Mouse (Mus musculus) embryo, embryonic 9.5 days (tissue): ENCODE measurements around the gene Snx32.
A peak's percentile ranks its signal among the peaks of the same experiment; 100 is the strongest.

Experiments
- DNase-seq: peaks from one replicate; pipeline ENCODE4 v3.0.0-alpha.2; 2017; ENCODE audit errors: extremely low spot score

Gene Snx32

GRCm38 (mm10) chr19:5457746-5458442, 52.4 kb downstream of the Snx32 start, which contains the start of gene Ccdc85b:
Gene Ccdc85b, minus strand, starts transcription at chr19:5457894.
- DNase-seq = no peak

GRCm38 (mm10) chr19:5456922-5457745, 53.2 kb downstream of the Snx32 start:
- DNase-seq = peak; percentile 94

- DNase-seq = peak; percentile 29
Measured at GRCm38 (mm10) chr19:5456241-5456921, 54.0 kb downstream of the Snx32 start.

- DNase-seq = no peak
Measured at GRCm38 (mm10) chr19:5455568-5455967, 54.8 kb downstream of the Snx32 start.

GRCm38 (mm10) chr19:5455037-5455436, 55.3 kb downstream of the Snx32 start:
- no peak for DNase-seq

GRCm38 (mm10) chr19:5451766-5452165, 58.6 kb downstream of the Snx32 start:
- no peak for DNase-seq

- no peak for DNase-seq
Measured at GRCm38 (mm10) chr19:5449673-5450072, 60.7 kb downstream of the Snx32 start.

GRCm38 (mm10) chr19:5448354-5449150, 61.8 kb downstream of the Snx32 start:
- no peak for DNase-seq

GRCm38 (mm10) chr19:5447515-5448353, 62.6 kb downstream of the Snx32 start, which contains the start of gene Fosl1:
Gene Fosl1, plus strand, starts transcription at chr19:5447547.
- peak; percentile 66 for DNase-seq

- DNase-seq = no peak
Measured at GRCm38 (mm10) chr19:5445747-5446146, 64.6 kb downstream of the Snx32 start.

GRCm38 (mm10) chr19:5444954-5445353, 65.4 kb downstream of the Snx32 start:
- no peak for DNase-seq

GRCm38 (mm10) chr19:5444371-5444908, 65.9 kb downstream of the Snx32 start:
- no peak for DNase-seq
